10 mouse cellular contexts compared by ENCODE assay signal in the genomic region with DNA sequence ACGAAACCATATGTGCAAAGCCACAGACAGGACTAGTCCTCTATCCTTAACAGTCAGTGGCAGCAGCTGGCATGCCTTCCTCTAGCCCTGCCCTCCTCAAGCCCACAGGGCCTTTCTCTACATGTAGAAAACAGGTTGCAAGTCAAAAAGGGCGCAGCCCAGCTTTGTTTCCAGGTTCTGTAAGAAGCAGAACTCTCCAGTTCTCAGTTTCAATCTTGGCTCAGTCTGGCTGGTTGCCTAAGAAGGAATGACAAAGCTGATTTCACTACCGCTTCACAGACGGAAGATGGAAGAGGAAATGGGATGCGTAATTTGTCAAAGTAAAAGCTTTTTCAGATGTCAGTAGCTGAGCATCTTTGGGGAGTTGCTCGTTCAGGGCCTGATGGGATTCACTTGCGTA.
A peak's percentile ranks its signal among the peaks of the same experiment; 100 is the strongest.
DNase-seq lines count a peak whose midpoint lies in the region; ATAC-seq lines count a peak whose summit lies in the region.
"Had no signal": no experiment of that assay in that cellular context is flagged by ENCODE, and none has a peak within 500 bp of the region (broad histone marks: within the 10 kb centered on the region; RNA-seq: fewer than 3 reads in every experiment).

No protein-coding gene starts in this region.

- no peak overlapping the region for H3K9ac ChIP-seq in hindbrain, embryonic 14.5 days
- no peak overlapping the region for H3K9ac ChIP-seq in hindbrain, embryonic 11.5 days (ENCODE audit: low read depth, low read length)
- H3K9ac ChIP-seq: embryonic facial prominence, embryonic 12.5 days had no signal

- H3K27me3 ChIP-seq in hindbrain, embryonic 14.5 days (ENCODE audit: control insufficient read depth, insufficient read depth, low read length): no peaks in the 10 kb centered on the region
- no peaks in the 10 kb centered on the region for H3K27me3 ChIP-seq in hindbrain, embryonic 11.5 days (ENCODE audit: control insufficient read depth, insufficient read depth, low read length)
- H3K27me3 ChIP-seq: embryonic facial prominence, embryonic 12.5 days had no signal

- 53% methylated on average over 7 of the region's 7 CpGs for WGBS in hindbrain, embryonic 14.5 days
- 67% methylated on average over 7 of the region's 7 CpGs for WGBS in hindbrain, embryonic 11.5 days

- no peak overlapping the region; the same call in 1 of the 2 replicates for H3K4me2 ChIP-seq in hindbrain, embryonic 14.5 days (replicated peaks)
- H3K4me2 ChIP-seq in hindbrain, embryonic 11.5 days (replicated peaks; ENCODE audit: low read depth, low read length): no peak overlapping the region
- H3K4me2 ChIP-seq: embryonic facial prominence, embryonic 12.5 days had no signal

- no peak for ATAC-seq in hindbrain, embryonic 14.5 days (ENCODE audit: low FRiP score)
- ATAC-seq in hindbrain, embryonic 11.5 days (ENCODE audit: low FRiP score): no peak
- ATAC-seq in hematopoietic stem cell, adult 5-6 weeks (replicated peaks in 1 of 2; ENCODE audit: insufficient read depth in 1 of 2, low FRiP score in 2 of 2, low TSS enrichment in 1 of 2, low read depth in 1 of 2, poor library complexity in 2 of 2, severe bottlenecking in 2 of 2): peak; percentile 69 to 71
- no peak for ATAC-seq in CD4-positive, CD25-positive, alpha-beta regulatory T cell, adult 4 months

- no peak overlapping the region for H3K4me3 ChIP-seq in hindbrain, embryonic 14.5 days (replicated peaks; ENCODE audit: low read length)
- no peak overlapping the region for H3K4me3 ChIP-seq in hindbrain, embryonic 11.5 days (ENCODE audit: low read depth, low read length)
- H3K4me3 ChIP-seq: embryonic facial prominence, embryonic 12.5 days had no signal

- DNase-seq in hindbrain, embryonic 14.5 days (ENCODE audit: low spot score): no peak
- DNase-seq in hindbrain, embryonic 11.5 days (ENCODE audit: low spot score): no peak
- peak; percentile 24 for DNase-seq in right cerebral cortex, postnatal 14 days
- DNase-seq in right cerebral cortex, postnatal 36 days (ENCODE audit: low spot score in 2 of 2): no peak
- peak; percentile 46 for DNase-seq in skeletal muscle tissue, adult 2 months (ENCODE audit: low read depth, low spot score)
- no peak for DNase-seq in frontal cortex, postnatal 14 days (ENCODE audit: low spot score in 2 of 2)
- DNase-seq: retina, postnatal 1 day had no signal

- peaks cover 12% of the 10 kb centered on the region for H3K4me1 ChIP-seq in hindbrain, embryonic 14.5 days (replicated peaks; ENCODE audit: control insufficient read depth, insufficient read depth, low read length)
- H3K4me1 ChIP-seq in hindbrain, embryonic 11.5 days (replicated peaks; ENCODE audit: control insufficient read depth, insufficient read depth, low read length): no peaks in the 10 kb centered on the region
- H3K4me1 ChIP-seq: embryonic facial prominence, embryonic 12.5 days had no signal

- H3K9me3 ChIP-seq in hindbrain, embryonic 14.5 days (ENCODE audit: control insufficient read depth, low read length): no peaks in the 10 kb centered on the region
- H3K9me3 ChIP-seq in hindbrain, embryonic 11.5 days (ENCODE audit: control insufficient read depth, low read length): no peaks in the 10 kb centered on the region
- H3K9me3 ChIP-seq: embryonic facial prominence, embryonic 12.5 days had no signal

- H3K36me3 ChIP-seq in hindbrain, embryonic 14.5 days (replicated peaks; ENCODE audit: control insufficient read depth, insufficient read depth): no peaks in the 10 kb centered on the region
- no peaks in the 10 kb centered on the region for H3K36me3 ChIP-seq in hindbrain, embryonic 11.5 days (ENCODE audit: control insufficient read depth, insufficient read depth, low read length)
- H3K36me3 ChIP-seq: embryonic facial prominence, embryonic 12.5 days had no signal

- H3K27ac ChIP-seq in hindbrain, embryonic 14.5 days: 0 out of 2 replicates have a peak overlapping the region, but pooled peaks have one; percentile 12
- no peak overlapping the region for H3K27ac ChIP-seq in hindbrain, embryonic 11.5 days (ENCODE audit: low read depth, low read length)
- H3K27ac ChIP-seq: embryonic facial prominence, embryonic 12.5 days had no signal

Comparison
In these comparisons a context has a peak if more than half of its experiments do, and no peak if none do; other contexts are left out.
1. DNase-seq: peak in right cerebral cortex, postnatal 14 days (single experiment) and skeletal muscle tissue, adult 2 months (single experiment); none in hindbrain, embryonic 14.5 days (single experiment), hindbrain, embryonic 11.5 days (single experiment), right cerebral cortex, postnatal 36 days (0 of 2) and frontal cortex, postnatal 14 days (0 of 2).
2. ATAC-seq: peak in hematopoietic stem cell, adult 5-6 weeks (2 of 2); none in hindbrain, embryonic 14.5 days (single experiment), hindbrain, embryonic 11.5 days (single experiment) and CD4-positive, CD25-positive, alpha-beta regulatory T cell, adult 4 months (single experiment).